Mouse (Mus musculus): ENCODE measurements at regions not wholly inside any gene's neighbourhood (a gene's known extent, or its start where the extent isn't known, plus 50 kb on each side); places are given as distances from the start of the nearest gene placed in this dataset.

DNA sequence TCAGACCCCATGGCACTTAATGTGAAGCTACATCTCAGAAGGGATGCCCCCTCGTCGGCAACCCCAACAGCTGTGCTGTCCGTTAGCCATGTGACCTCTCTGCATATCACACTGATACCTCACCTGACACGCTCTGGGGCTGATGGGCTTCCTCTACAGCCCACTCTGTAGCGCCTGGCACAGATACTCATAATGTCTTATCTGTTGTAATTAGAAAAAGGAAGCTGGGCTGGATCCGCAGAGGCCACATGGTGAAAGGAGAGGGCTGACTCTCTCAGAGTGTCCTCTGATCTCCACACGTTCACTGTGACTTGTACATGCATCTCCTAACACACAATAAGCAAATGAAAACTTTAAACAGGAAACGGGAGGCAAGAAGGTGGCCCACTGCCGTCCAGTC is 126.5 kb upstream of the Meis1 start:
- no peak for DNase-seq (ENCODE audit: low spot score in 2 of 2)

DNA sequence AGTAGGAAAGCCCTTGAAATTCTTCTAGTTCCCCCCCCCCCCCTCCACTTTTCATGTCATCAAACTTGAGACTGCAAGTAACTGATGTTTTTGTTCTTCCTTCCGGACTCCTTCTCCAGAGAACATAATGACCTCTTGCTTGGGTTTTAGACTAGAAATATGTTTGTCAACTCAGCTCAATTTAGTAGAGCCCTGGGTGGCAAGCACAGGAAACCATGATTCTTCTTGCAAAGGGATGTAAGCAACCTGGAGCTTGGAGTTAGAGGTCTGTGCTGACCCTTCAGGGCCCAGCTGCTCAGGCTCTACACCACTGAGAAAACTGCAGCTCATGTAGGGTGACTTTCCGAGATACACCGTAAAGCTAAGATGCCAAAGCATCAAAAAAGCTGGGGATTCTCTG is 127.2 kb upstream of the Meis1 start:
- DNase-seq (ENCODE audit: low spot score in 2 of 2) = no peak

DNA sequence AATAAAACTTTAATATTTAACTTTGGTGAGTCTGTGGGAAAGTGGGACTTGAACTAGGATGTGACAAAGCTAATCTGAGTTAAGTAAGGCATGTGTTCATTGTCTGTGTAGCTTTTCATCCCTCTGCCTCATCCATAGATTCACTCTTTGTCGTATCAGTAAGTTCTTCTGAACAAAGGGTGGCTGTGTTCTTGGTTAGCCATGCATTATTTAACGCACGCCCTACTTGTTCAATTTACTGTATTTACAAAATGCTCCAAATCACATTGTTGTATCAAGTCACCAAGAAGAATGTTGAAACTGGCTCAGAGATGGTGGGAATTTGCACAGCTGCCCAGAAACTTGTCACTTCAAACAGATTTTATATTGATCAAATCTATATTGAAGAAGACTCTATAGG is 132.2 kb upstream of the Meis1 start:
- no peak for DNase-seq (ENCODE audit: low spot score in 2 of 2)

DNA sequence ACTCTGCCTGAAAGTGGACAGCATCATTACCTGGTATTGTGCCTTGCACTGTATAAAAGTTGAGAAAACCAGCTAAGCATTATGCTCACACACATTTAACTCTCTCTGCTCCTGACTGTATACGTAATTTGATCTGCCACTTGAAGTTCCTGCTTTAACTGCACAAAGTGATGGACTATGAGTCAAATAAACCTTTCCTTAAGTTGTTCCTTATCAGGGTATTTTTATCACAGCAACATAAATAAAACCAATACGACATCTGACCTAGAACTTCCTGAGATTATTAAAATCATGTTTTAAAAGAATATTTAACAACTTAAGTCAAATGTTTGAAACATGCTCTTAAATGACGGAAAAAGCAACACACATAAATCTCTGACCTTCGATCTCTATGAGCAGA is 134.9 kb upstream of the Meis1 start:
- DNase-seq (ENCODE audit: low spot score in 2 of 2) = no peak

GRCm38 (mm10) chr11:19154813-19155616 is 136.2 kb upstream of the Meis1 start:
- no peak for DNase-seq (ENCODE audit: low spot score in 2 of 2)

DNA sequence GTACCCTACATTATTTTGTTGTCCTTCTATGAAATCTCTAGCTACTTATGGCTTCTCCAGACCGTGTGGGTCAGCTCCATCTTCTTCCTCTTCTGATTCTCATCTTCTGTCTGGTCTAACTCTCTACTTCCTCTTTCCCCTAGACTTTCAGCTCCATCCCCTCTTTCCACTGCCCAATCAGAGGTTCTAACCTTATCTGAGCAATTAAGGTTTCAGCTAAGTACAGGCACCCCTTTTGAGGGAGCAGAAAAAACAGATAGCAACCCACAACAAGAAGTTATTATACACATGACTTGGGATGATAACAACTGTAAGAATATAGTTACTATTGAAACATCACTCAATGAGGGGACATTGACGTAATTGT is 136.8 kb upstream of the Meis1 start:
- no peak for DNase-seq (ENCODE audit: low spot score in 2 of 2)

DNA sequence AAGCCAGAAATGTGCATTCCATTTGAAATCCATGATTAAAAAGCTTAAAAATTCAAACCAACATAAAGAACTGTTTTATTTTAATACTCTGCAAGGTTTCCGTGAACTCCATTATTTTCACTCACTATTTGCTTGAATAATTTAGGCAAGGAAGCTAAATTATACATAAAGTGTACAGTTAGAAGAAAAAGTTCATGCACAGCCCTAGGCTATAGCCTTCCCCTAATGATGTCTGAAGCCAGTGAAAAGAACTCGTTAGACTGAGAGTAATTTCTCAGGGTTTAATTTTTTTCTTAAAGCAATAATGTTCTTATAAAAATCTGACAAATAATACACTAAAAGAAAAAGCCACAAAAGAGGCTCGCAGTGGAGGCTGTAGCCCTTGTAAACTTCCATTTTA is 141.4 kb upstream of the Meis1 start:
- DNase-seq (ENCODE audit: low spot score in 2 of 2) = no peak

GRCm38 (mm10) chr11:19160669-19161068 is 141.9 kb upstream of the Meis1 start:
- no peak for DNase-seq (ENCODE audit: low spot score in 2 of 2)

GRCm38 (mm10) chr11:19170938-19171337 is 152.2 kb upstream of the Meis1 start:
- no peak for DNase-seq (ENCODE audit: low spot score in 2 of 2)

GRCm38 (mm10) chr11:19174305-19175017 is 155.7 kb upstream of the Meis1 start:
- DNase-seq (ENCODE audit: low spot score in 2 of 2) = no peak

GRCm38 (mm10) chr11:19179290-19179689 is 160.5 kb upstream of the Meis1 start:
- no peak for DNase-seq (ENCODE audit: low spot score in 2 of 2)

- DNase-seq (ENCODE audit: low spot score in 2 of 2) = no peak
Measured at GRCm38 (mm10) chr11:19189778-19190177, 171.0 kb upstream of the Meis1 start.

DNA sequence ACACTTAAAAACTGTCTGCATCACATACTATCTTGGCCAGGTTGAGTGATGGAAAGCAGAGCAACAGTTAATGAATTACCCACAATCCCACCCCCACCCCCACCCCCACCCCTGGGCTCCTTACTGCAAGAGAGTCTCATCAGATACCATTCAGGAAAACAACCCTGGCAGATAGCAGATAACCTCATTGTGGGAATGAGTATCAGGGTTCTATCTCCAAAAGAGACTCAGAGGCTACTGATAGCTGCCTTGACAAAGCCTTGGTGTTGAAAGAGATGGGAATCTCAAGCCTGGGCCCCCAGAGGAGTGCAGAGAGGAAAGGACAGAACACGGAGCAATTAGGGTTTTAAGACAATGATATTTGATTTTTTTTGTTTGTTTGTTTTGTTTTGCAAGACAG is 175.7 kb upstream of the Meis1 start:
- DNase-seq (ENCODE audit: low spot score in 2 of 2) = no peak

DNA sequence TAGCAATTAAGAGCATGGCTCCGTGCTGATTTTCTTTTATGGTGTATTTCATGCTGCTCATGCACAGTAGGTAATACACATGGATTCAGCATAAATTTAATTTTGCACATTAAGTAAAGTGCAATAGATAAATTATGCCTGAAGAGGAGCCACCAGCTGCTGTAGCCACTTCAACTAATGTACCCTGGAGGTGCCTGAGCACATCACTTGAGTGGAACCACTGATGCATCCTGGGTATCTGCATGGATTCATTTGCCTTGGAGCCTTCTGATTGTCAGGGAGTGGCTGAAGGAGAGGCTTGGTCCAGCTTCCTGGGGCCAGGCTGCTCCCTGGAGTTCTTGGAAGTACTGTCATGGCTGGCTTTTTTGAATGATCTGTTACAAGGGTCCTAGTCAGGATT is 179.0 kb upstream of the Meis1 start:
- no peak for DNase-seq (ENCODE audit: low spot score in 2 of 2)

DNA sequence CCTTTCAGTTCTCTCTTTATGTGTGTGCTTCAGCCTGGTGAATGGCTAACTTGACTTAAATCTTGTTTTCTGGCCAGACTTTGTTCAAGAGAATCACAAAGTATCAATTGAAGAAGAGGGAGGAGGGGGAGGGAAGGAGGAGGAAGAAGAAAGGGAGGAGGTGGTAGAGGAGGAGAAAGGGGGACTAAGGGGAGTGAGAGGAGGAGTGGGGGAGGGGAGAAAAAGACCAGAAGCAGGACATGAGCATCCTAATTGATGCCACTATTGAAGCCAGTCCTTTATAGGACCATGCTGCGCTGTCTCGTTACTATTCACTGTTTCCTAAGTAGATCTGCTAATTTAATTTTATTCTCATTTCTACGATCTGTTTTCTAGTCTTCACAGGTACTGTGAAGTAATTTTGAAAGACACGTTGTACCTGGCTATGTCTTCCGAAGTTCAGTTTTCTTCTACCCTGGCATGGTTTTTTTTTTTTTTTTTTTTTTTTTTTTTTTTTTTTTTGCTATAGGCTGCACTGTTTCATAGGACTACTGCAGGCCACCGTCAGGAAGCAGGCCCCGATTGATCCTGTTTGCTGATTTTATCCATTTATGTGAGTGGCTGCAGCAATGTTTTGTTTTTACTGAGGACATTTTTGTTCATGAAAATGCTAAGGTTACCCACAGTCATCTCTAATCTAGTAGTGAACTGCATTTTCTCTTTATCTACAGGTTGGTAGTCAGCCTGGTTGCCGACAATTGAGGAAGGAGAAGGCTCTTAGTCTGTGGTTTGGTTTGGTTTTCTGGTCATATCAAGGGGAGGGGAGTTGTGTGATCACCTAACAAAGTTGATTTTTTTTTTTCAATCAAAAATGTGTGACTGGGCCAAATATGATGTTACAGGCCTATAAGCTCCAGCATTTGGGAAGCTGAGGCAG is 184.1 kb upstream of the Meis1 start:
- DNase-seq (ENCODE audit: low spot score in 2 of 2) = no peak

DNA sequence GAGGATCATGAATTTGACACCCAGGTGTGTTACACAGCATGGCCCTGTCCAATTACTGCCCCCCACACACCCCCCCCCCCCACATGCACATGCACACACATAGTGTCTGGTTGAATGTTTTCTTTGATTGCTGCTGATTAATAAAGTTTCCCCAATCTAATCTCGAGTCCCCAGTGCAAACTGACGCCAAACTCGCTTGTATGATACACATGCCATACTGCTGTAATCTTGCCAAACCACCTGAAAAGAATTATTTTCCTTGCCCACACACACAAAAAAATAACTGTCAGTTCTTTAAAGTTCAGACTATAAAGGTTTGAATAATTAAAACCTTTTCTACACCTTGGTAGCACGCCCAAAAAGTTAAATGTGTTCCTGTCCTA is 184.7 kb upstream of the Meis1 start:
- no peak for DNase-seq (ENCODE audit: low spot score in 2 of 2)

GRCm38 (mm10) chr11:19203968-19204367 is 185.2 kb upstream of the Meis1 start:
- peak; percentile 29 to 64 for DNase-seq (ENCODE audit: low spot score in 2 of 2)

GRCm38 (mm10) chr11:19204521-19204920 is 185.7 kb upstream of the Meis1 start:
- no peak for DNase-seq (ENCODE audit: low spot score in 2 of 2)

GRCm38 (mm10) chr11:19205174-19205573 is 186.4 kb upstream of the Meis1 start:
- no peak for DNase-seq (ENCODE audit: low spot score in 2 of 2)

- DNase-seq (ENCODE audit: low spot score in 2 of 2) = no peak
Measured at GRCm38 (mm10) chr11:19219476-19219875, 200.7 kb upstream of the Meis1 start.

GRCm38 (mm10) chr11:19221442-19221841 is 202.7 kb upstream of the Meis1 start:
- DNase-seq (ENCODE audit: low spot score in 2 of 2) = no peak

GRCm38 (mm10) chr11:19226756-19227155 is 208.0 kb upstream of the Meis1 start:
- DNase-seq (ENCODE audit: low spot score in 2 of 2) = no peak
